Mouse (Mus musculus) retina, adult 2 months (tissue): ENCODE measurements around the gene Rad17.

Source experiments
- DNase-seq: peaks from one replicate; pipeline ENCODE4 v3.0.0-alpha.2; 2012; ENCODE audit warnings: low read depth, low spot score

Gene Rad17

DNA sequence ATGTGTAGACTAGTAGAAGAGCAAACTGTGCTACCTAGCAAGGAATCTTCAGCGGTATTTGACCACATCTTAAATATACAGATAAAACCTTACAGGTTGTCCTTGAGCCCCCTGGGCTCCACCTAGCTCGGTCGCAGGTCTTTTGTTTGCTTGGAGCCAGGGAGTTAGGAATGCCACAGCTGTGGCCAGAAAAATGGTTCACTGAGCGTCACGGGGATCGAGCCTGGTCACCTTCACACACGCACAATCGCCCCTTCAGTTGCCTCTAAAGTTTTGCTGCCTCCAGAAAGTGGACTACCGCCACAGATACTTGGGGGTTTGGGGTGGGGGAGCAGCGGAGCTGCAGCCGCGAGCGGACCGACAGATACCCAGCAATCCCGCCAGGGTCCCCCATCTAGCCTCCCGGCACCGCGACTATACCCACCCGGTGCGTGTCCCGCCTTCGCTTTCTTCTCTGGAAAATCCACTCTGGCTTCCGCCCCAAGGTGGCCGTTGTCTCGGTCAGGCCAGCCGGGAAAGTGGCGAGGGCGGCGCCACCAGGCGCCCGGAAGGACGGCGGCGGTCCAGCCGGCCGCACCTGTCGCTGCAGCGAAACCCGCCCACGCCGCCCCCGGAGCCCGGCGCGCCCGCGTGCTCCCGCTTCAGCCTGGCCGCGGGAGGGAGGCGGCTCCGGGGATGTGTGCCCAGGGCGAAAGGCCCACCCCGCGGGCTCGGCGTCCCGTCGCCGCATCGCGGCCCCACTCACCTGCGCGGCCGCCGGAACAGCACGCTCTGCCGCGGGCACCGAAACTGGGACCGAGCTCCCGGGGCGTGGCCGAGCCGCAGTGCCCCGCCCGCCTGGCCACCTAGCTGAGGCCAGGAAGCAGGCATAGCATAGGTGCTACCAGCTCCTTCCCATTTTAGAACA, 34.4 kb downstream of the Rad17 start, which contains the start of gene Marveld2:
Gene Marveld2, minus strand, starts transcription at position 791 of the 907 bp plus-strand sequence.
- DNase-seq, result no peak

DNA sequence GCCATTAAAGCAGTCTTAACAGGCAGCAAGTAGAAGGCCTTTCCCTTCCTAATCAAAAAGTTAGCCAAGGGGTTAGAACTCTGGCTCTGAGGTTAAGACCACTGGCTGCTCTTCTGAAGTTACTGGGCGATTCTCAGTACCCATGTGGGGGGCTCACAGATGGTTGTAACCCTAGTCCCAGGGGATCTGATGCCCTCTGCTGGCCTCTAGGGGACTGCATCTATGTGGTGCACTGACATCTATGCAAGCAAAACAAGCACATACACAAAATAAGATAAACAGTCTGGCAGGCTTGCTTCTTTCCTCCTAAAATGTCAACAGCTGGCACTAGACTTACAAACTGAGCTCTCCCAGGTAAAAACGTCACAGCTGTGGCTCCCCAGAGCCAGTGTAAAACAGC, 37.9 kb downstream of the Rad17 start:
- DNase-seq, result no peak

DNA sequence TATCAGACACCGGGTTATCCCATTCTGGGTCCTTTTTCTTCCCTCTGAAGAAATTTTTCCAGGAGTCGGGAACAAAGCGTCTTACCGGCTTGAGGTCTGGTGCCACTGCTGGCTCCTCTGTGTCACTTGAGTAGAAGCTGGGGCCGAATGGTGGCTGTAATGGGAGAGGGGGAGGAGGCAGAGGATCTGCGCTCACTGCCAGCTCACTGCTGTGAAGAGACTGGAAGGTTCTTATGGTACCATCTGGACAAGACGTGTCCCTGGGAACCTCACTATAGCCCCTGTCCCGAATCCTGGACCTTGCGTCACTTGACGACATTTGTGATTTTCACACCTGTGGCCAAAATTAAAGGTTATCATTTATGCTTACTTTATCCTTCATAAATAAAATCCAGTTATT, 38.6 kb downstream of the Rad17 start:
- DNase-seq, result no peak

DNA sequence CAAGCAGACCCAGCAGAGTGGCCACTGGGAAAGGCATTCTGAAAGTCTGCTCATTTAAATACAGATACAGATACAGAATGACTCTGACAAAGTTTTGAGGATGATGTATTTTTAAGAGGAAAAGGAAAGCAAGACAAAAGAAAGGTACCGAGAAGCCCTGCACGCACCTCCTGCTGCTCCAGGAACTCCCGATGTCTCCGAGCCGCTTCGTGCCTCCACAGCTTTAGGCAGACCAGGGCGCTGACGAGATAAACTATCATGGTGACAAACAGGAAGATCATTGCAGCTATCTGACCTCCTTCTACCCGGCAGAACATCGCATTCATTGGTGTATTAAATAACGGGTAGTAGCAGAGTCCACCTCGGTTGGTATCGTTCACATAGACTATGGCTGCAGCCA, 39.6 kb downstream of the Rad17 start:
- no peak for DNase-seq

DNA sequence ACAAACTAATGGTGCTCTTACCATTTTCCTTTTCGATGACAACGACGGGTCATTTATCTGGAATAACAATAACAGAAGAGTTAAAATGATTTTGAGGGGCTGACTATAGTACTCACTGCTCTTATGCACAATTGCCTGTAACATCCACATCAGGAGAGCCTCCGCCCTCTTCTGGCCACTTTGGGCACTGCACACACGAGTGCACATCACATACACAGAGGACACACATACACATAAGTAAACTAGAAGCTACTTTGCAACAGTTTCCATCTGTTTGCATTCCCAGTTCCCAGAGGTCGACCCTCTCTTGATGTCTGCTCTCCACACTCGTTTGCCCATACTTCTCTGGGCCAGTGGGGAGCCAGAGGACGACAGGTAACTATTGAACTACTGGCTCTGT, 43.1 kb downstream of the Rad17 start:
- no peak for DNase-seq

DNA sequence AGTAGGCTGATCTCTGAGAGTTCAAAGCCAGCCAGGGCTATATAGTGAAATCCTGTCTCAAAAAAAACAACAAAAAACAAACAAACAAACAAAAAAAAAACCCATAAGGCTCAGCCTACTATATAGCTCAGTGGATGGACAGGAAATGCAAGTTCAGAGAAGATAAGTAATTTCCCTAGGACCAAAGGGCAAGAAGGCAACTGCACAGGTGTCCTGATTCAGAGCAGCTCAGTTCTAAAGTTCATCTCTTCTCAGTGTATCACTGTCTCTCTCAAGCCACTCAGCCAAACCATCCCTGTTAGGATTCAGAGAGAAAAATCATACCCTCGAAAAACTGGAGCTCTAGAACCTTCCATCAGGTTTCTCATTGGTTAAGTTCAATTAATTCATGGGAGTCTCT, 45.0 kb downstream of the Rad17 start:
- no peak for DNase-seq

DNA sequence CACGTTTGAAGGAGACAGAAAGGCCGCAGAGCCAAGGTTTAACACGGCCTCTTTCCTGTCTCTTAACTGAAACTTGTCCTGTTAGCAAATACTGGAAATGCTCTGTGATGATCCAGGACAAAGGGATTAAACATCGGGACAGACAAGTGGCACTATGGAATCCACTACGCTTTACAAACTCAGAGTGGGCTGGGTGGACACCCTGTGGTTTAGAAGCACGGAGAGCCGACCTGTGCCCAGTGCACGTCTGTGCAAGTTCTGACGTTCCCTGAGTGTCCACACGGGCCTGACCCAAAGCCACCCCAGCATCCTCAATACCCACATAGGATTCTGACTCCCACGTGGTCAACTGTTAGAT, 47.1 kb downstream of the Rad17 start:
- DNase-seq, result no peak

DNA sequence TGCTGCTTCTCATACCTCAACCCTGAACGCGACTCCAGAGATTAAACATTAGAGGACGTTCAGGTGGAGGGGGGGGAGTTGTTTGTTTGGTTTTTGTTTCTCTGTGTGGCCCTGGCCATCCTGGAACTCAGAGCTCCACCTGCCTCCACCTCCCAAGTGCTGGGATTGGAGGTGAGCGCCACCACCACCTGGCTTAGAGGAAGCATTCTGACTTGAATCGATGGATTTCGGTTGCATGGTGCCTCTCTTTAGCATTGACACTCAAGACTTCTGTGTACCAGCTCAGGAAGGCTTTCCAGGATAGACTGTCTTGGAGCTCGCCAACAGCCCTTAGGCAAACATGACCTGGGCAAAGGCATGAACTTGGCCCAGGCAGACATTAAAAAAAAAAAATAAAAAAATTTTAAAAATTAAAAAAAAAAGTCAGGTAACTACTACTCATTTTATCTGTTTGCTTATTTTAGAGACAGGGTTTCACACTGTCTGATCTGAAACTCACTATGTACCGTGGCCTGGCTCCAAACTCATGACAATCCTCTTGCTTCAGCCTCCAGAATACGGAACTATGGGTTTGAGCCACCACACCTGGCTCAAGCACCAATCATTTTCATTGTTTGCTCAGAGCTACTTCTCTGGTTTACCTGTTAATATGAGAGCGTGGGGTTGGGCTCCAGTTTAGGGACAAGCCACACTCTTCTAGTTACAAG, 47.7 kb downstream of the Rad17 start:
- DNase-seq, result no peak

DNA sequence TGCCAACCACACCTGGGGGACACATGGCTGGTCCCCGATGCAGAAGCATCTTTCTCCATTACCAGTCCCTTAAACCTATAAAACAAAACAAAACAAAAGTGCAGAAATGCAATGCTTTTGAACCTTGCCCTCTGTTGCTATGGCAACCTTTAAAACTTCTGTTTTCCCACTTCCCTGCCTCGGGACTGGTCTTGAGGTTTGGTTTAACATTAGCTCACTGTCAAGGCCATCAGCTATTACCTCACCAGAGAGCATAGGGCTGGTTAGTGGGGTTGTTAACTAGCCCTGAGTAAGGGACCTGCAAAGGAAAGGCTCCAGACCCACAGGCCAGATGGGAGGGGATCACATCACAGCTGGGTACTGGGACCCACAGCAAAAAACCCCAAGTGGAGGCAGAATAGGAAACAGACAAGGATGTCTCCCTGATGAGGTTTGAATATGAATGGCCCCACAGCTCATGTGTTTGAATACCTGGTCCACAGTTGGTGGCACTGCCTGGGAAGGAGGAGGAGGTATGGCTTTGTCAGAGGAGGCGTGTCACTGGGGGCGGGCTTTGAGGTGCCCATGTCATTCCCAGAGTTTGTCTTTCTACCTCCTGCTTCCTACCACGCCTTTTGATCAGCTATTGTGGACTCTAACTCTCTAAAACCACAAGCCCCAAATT, 48.5 kb downstream of the Rad17 start:
- DNase-seq, result no peak

DNA sequence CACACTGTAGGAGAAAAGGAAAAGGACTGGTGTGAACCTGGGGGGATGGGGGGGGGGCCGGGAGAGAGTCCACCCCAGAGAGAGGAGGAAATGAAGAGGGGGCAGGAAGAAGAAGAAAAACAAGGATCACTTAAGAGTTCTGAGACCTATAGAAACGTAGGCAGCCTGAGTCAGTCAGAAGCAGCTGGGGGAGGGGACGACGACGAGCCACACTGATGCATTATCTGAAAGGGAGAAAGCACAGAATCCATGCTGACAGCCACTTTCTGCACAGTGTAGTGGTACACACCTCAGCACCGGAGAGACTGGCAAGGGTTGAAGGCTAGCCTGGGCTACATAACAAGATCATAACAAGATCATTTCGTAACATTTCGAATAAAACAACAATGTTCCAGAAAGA, 49.8 kb downstream of the Rad17 start:
- no peak for DNase-seq

DNA sequence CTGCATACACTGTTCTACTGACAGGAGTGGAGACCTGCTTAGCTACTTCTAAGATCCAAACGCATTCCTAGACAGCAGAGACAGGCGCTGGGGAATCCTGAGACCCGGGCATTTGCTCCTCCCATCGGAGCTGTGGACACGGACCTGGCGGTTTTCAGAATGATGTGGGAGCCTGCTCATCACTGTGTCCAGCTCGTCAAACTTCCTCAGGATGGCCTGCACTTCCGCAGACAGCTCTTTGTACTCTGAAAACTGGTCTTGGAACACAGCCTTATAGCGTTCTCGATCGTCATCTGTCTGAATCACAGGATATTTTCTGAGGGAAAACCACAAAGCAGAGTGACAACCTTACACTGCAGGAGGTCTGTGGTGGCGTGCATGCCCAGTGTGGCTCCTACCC, 50.5 kb downstream of the Rad17 start:
- no peak for DNase-seq

DNA sequence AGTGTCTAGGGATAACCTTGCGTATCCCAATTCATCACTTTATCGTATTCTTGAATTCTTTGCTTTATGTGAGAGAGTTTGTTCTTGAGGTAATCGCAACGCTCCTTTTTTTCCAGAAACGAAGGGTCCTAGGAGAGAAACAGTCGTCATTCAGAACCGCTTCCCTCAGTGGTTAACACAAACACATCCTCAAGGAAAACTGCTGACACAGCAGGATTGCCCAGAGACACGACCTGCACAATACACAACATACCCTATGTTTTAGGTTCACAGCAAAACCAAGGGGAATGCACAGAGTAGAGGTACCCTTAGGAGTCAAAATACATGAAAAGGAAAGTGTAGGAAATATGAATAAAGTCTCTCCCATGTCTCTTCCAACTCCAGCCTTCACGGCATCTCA, 53.6 kb downstream of the Rad17 start:
- DNase-seq, result no peak

DNA sequence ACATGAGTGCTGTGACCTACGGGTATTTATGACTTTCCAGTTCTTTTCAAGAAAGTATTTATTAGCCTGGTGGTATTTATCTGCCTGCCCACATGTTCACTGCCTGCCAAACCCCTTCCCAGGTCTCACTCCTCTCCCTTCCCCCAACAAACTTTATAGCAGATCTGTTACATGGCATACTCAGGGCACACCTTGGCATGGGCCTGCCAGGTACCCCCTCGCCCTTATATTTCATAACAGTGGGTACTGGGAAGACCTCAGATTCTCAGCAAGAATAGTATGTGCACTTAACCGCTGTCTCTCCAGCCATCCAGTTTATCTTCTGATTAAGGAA, 55.3 kb downstream of the Rad17 start:
- DNase-seq, result no peak

DNA sequence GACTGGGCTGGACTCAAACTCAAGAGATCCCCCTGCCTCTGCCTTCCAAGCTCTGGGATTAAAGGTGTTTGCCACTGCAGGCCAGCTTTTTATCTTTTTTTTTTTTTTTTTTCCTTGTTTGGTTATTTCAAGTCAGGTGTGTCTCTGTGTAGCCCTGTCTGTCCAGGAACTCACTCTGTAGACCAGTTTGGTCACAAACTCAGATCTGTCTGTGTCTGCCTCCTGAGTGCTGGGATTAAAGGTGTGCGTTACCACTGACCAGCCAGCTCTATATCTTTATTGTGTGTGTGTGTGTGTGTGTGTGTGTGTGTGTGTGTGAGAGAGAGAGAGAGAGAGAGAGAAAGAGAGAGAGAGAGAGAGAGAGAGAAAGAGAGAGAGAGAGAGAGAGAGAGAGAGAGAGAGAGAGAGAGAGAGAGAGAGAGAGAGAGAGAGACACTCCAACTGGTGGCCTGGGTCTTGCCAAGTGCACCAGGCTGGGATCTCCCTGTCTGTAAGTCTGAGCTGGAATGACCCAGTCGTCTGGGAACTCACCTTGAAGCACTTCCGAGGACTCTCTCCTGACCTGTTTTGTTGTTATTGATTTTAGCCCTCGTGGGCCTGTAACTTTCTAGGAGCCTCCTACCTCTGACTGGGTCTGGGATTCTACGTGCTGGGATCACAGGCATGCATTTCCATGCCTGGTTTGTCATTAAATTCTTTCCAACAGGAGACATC, 55.9 kb downstream of the Rad17 start:
- no peak for DNase-seq

DNA sequence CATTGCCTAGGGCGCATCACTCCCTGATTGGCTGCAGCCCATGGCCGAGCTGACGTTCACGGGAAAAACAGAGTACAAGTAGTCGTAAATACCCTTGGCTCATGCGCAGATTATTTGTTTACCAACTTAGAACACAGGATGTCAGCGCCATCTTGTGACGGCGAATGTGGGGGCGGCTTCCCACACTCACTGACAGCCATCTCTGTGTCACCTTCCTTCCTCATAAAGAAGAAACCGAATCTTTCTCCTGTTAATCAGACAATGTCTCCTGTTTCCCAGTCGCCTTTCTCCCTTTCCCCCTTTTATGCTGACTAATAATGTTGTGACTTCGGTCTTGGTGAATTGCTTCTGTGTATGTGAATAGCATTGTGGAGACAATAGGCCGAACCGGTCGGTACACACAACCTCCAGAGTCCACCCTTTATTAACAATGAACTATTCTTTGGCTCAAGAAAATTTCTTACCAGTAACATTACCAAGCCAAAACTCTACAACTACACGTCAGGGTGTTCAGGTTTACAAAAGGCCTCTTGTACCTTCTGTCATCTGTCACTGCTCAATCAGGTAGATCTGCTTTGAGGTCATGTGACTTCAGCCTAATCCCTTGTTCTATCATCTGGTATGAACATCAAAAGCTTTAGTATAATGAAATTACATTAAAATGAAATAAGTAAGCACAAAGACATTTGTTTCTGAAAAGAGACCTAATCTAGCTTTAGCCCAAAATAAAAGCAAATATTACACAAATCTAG, 56.6 kb downstream of the Rad17 start:
- peak; percentile 48 for DNase-seq

DNA sequence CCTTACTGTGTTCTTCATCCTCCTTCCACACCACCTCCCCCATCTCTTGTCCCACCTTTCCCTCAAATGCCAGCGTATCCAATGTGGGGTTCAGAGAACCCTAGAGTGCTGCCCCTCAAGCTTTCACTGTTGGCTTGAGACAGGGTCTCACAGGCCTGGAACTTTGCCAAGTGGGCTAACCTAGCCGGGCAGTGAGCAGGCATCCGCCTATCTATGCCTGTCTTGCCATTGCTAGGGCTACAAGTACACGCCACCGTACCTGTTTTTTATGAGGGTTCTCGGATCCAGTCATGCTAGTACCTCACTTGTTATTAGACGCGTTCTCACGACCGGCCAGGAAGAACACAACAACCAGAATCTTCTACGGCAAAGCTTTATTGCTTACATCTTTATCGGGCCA, 62.2 kb downstream of the Rad17 start:
- DNase-seq, result no peak

DNA sequence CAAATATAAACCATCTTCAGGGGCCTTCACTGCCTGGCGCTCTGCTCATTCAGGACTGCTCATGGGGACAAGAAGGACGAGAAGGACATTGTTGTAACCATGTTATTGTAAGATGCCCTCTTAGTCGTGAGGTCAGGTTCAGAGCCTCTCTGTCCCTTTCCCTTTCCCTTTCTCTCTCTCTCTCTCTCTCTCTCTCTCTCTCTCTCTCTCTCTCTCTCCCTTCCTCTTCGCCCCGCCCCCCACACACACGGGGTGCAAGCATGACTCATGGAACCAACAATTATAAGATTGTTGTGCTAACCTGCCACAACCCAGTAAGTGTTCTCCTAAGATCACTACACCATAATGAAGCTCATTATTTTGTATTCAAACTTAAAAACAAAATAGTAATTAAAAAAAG, 68.7 kb downstream of the Rad17 start:
- no peak for DNase-seq

DNA sequence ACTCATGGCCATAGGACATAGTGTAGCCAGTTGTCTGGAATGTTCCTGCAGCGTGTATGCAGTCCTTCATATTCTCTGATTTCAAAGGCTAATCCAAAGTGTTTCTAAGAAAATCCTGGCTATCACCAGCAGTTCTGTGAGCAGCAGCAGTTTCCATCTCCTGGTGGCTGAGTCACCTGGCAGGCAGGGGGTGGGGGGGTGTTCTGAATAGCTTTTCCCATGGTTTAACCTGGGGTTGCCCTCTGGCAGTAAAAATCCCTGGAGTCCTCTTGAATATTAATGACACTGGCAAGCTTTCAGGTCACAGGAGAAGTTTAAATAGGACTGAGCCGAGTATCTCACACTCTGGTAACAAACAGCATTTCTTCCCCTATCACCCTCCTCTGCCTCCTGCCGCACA, 69.2 kb downstream of the Rad17 start:
- no peak for DNase-seq

DNA sequence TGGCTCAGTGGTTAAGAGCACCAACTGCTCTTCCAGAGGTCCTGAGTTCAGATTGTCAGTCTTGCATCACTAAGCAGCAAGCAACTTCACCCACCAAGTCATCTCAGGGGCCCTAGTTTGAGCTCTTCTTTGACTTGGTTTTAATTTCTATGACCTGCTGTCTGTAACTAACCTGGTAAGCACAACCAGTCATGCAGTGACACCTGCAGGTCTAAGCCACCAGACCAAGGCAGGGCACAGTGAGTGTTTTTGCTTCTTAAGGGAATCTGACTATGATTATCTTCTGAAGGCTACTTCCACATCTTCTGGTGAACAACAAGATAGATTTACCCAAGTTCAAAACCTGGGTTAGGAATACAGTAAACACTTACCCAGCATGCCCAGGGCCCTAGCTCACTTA, 70.9 kb downstream of the Rad17 start:
- DNase-seq, result no peak

DNA sequence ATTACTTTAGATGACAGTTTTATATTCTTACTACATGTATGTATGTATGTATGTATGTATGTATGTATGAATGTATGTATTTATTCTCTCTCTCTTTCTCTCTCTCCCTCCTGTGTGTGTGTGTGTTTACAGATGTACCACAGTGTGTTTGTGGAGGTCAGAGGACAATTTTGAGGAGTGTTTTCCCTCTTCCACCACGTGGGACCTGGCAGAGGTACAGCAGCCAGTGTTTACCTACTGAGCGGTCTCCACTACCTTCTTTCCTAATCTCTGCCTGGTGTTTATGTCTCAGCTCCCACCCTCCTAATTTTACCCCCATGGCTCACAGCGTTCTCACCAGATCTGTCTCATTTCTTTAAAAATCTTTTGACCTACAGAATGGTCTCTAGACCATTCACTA, 71.6 kb downstream of the Rad17 start:
- DNase-seq, result no peak

DNA sequence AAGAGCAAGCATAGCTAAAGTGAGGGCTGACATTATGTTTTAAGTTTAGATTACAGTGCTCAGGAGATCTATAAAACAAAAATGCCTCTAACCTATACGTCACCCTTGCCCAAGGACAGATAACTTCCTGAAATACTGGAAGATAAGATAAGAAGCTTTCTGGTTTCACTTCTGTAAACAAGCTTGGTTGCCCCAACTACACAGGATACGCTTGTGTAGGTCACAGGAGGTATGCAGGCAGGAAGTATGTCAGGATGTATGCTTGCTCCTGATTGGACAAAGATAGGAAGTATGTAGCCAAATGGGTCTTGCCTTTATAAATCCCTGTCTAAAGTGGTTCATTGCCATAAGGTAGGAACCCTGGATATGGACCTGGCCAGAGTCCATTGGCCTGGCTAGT, 74.9 kb downstream of the Rad17 start:
- DNase-seq, result no peak
